ENCODE assay signal across 6 mouse cellular contexts in the genomic region with DNA sequence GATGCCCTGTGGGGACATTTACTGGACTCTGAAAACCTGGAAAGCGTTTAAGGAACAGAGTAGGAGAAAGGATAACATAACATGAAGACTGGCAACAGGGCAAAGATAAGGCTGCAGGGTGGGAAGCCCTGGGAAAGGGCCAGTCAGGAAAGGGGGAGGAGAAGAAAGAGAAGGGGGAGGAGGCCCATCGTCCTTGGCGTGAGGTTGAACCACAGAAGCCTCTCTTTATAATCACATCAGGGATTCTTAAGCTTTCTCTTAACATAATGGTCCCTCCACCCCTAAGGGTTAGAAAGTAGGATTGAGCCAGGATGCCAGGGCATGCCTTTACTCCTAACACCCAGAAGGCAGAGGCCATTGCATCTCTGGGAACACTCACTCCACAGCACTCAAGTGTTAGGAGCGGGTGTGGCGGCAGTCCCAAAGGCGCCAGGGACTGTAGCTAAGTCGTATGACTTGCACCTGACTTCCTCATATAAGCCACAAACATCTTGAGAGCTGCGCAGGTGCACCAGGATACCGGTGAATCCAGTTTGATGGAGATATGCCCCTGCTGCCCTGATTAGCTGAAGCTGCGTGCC. TPM values are rescaled to one million over a fixed set of nuclear protein-coding genes. Genes with fewer than 3 reads are reported as not detected.
"Had no signal": no experiment of that assay in that cellular context is flagged by ENCODE, and none has a peak within 500 bp of the region (broad histone marks: within the 10 kb centered on the region; RNA-seq: fewer than 3 reads in every experiment).

No protein-coding gene starts in this region.

RNA-seq across cellular contexts. Expression of a gene that starts 1.2 kb away (rescaled TPM):
- polyA plus RNA-seq: liver, adult 2 months; liver, embryonic 13.5 days; liver, embryonic 16.5 days; macrophage; midbrain, embryonic 12.5 days; midbrain, embryonic 15.5 days had no signal

RNA-seq across cellular contexts. Expression of a gene that starts 33.7 kb away (rescaled TPM):
- polyA plus RNA-seq: macrophage; midbrain, embryonic 12.5 days had no signal
